Mouse (Mus musculus): ENCODE results near the gene Fam160a1.

GRCm38 (mm10) chr3:85857083-85857482 is 40.0 kb upstream of the Fam160a1 start:
- no peak for TF ChIP-seq CTCF (IDR thresholded peaks at IDR 0.05)
- TF ChIP-seq POLR2A (IDR thresholded peaks at IDR 0.05; ENCODE audit: insufficient read depth, low read depth, low read length) = no peak
